Mouse (Mus musculus) stomach, postnatal 0 days (tissue): ENCODE measurements around the gene Stac3. TPM values are rescaled to one million over a fixed set of nuclear protein-coding genes. Genes with fewer than 3 reads are reported as not detected.

ENCODE experiments used
- ATAC-seq: fragments of 200-750 bp; cut with Nextera tagmentation; 2 replicates; pipeline ENCODE4 v1.8.0; 2017; ENCODE audit not compliant: low FRiP score, low TSS enrichment
- DNase-seq: peaks from one replicate; pipeline ENCODE4 v3.0.0-alpha.2; 2016; ENCODE audit warnings: low spot score
- H3K27ac ChIP-seq: fragments of 300-500 bp; sonication (generic); replicated peaks from 2 replicates; pipeline ENCODE4 v1.5.1; 2014; ENCODE audit warnings: mild to moderate bottlenecking, control low read depth
- H3K27me3 ChIP-seq: fragments of 300-500 bp; sonication (generic); 2 replicates; pipeline ENCODE4 v1.6.1; 2014; ENCODE audit warnings: low read length; ENCODE audit not compliant: control insufficient read depth, insufficient read depth
- H3K36me3 ChIP-seq: fragments of 300-500 bp; sonication (generic); 2 replicates; pipeline ENCODE4 v1.6.1; 2014; ENCODE audit warnings: low read length, mixed read lengths; ENCODE audit not compliant: control insufficient read depth, insufficient read depth
- H3K4me1 ChIP-seq: fragments of 300-500 bp; sonication (generic); replicated peaks from 2 replicates; pipeline ENCODE4 v1.6.1; 2014; ENCODE audit warnings: antibody characterized with exemption; ENCODE audit not compliant: control insufficient read depth, insufficient read depth
- H3K4me2 ChIP-seq: fragments of 300-500 bp; sonication (generic); replicated peaks from 2 replicates; pipeline ENCODE4 v1.6.1; 2014; ENCODE audit warnings: low read depth, mild to moderate bottlenecking, control low read depth, moderate library complexity
- H3K4me3 ChIP-seq: fragments of 300-500 bp; sonication (generic); 2 replicates; pipeline ENCODE4 v1.5.1; 2014; ENCODE audit warnings: low read depth, low read length, control low read depth
- H3K9ac ChIP-seq: fragments of 300-500 bp; sonication (generic); 2 replicates; pipeline ENCODE4 v1.6.1; 2014; ENCODE audit warnings: mild to moderate bottlenecking, low read length, control low read depth, mixed read lengths
- H3K9me3 ChIP-seq: fragments of 300-500 bp; sonication (generic); 2 replicates; pipeline ENCODE4 v1.6.1; 2016; ENCODE audit warnings: low read length; ENCODE audit not compliant: control insufficient read depth
- CTCF ChIP-seq: IDR thresholded peaks from 2 replicates; pipeline ENCODE4 v1.5.1; 2016; ENCODE audit warnings: antibody characterized with exemption, low read depth, mild to moderate bottlenecking, moderate library complexity
- EP300 ChIP-seq: optimal IDR thresholded peaks from 2 replicates; pipeline ENCODE3; 2016; ENCODE audit warnings: antibody characterized with exemption
- WGBS: fragments of 180-500 bp; shearing (Covaris S2); extraction: QIAGEN DNeasy Blood & Tissue Kit; methylation state at CpG from one replicate; pipeline ENCODE4 v1.1.7; 2014; 5-methylcytosine and 5-hydroxymethylcytosine counted together
- polyA plus RNA-seq: library from polyadenylated mRNA; unstranded; fragments of >200 nt; fragmentation: Nextera tagmentation; extraction: Ambion mirVana; gene quantifications from 2 replicates; pipeline ENCODE4 v1.2.1, GENCODE M21; 2015

Gene Stac3
- polyA plus RNA-seq, 1 experiment from 2014 or later, result 0.23 TPM

DNA sequence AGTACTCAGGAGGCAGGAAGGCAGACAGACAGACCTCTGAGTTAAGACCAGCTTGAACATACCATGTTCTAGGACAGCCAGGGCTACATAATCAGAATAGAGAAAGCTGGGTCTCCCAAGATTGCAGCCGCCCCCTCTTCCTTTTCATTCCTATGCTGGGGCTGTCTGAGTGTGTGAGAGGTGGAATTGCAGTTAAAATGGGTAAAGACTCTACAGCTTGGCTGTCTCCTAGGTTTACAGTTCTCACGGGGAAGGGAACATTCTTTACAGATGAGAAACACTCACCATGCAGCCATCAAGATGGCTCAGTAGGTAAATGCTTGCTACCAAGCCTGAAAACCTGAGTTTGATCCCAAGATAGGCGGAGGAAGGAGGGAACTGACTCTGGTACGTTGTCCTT lies 1.4 kb upstream of the Stac3 start:
- Histone ChIP-seq H3K9me3 (no peaks in the 10 kb centered on the region), H3K4me2 (no peak overlapping the region), H3K4me1 (no peaks in the 10 kb centered on the region), H3K9ac (no peak overlapping the region), H3K27ac (no peak overlapping the region), H3K36me3 (peaks cover 26% of the 10 kb centered on the region), H3K4me3 (no peak overlapping the region), H3K27me3 (no peaks in the 10 kb centered on the region)
- no peak for TF ChIP-seq EP300
- no peak for TF ChIP-seq CTCF
- 79% methylated on average over 4 of the region's 4 CpGs for WGBS
- no peak for DNase-seq
- no peak for ATAC-seq

DNA sequence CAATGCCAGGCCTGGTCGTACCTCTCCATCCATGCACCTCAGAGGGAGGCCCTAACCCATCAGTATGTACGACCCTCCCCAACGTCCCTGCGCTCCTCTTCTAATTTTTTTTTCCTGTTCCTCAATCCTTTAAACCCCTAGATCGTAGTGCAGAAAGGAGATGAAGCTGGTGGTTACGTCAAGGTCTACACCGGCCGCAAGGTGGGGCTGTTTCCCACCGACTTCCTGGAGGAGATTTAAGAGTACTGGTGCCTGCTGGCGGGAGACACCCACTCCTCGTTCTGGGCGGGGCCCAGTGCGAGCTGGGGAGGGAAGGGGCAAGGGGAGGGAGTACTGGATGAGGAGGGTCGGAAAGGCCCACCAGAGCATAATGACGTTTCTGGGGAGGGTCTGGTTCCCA lies 6.8 kb downstream of the Stac3 start:
- 10% methylated on average over 15 of the region's 15 CpGs for WGBS
- H3K9me3 ChIP-seq, result no peaks in the 10 kb centered on the region
- H3K27ac ChIP-seq, result no peak overlapping the region
- DNase-seq (peak; percentile 89), ATAC-seq (no peak)
- H3K9ac ChIP-seq, result no peak overlapping the region; the same call in 1 of the 2 replicates
- TF ChIP-seq CTCF, result peak; percentile 83
- no peak for TF ChIP-seq EP300
- peaks cover 7% of the 10 kb centered on the region; the same call in 1 of the 2 replicates for H3K4me1 ChIP-seq
- 0 out of 2 replicates have a peak, but pooled peaks cover 3% of the 10 kb centered on the region for H3K36me3 ChIP-seq
- H3K4me3 ChIP-seq, result no peak overlapping the region
- H3K4me2 ChIP-seq, result peak overlapping the region; percentile 36; the same call in 1 of the 2 replicates
- peaks cover 6% of the 10 kb centered on the region; the same call in 1 of the 2 replicates for H3K27me3 ChIP-seq

GRCm38 (mm10) chr10:127509051-127509836 lies 7.8 kb downstream of the Stac3 start:
- DNase-seq, result peak; percentile 88
- H3K4me2 ChIP-seq, result peak overlapping the region; percentile 58
- H3K36me3 ChIP-seq, result no peaks in the 10 kb centered on the region
- no peak overlapping the region for H3K9ac ChIP-seq
- no peaks in the 10 kb centered on the region for H3K9me3 ChIP-seq
- WGBS, result 4% methylated on average over 32 of the region's 35 CpGs
- no peak overlapping the region for H3K27ac ChIP-seq
- H3K27me3 ChIP-seq, result peaks cover 6% of the 10 kb centered on the region; the same call in 1 of the 2 replicates
- H3K4me1 ChIP-seq, result peaks cover 11% of the 10 kb centered on the region
- TF ChIP-seq CTCF (peak; percentile 88), EP300 (no peak)
- ATAC-seq, result peak; percentile 33
- peak overlapping the region; percentile 34 for H3K4me3 ChIP-seq

DNA sequence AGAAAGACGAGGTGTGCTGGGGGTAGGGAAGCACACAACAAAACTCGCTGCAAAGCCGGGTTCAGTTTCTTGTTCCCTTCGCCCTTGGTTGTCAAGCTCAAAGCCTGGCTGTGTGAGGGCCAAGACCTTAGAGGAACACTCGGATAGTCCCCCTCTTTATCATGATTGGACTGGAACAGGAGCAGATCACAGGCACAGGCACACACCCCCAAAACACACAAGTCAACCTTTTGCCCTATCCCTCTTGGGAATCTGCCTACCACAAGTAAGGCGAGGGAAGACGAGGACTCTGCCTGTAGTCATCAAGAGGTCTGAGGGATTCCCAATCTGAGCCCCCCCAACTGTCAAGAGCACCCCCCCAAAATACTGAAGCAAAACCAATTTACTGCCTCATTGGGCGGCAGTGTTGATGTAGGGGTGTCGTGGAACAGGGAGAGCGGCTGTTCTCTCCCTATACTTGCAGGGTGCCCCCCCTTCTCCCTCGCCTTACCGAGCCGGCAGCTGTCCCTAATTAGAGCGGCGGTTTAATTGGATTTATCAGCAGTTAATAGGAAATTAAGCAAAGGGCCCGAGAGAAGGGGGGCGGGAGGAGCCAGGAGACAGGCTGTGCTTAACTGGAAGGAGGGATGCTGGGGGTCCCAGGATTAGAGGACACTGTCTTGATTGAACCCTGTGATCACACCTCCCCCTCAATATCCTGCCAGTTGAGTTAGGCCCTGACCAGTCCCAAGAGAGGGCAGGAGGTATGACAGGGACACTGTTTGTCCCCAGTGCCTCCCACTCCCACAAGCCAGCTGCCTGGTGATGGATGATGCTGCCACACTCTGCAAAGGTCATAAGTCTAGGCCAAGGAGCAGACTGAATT lies 8.6 kb downstream of the Stac3 start:
- Histone ChIP-seq H3K9ac (no peak overlapping the region), H3K4me1 (peaks cover 11% of the 10 kb centered on the region), H3K36me3 (no peaks in the 10 kb centered on the region), H3K9me3 (no peaks in the 10 kb centered on the region), H3K4me2 (0 out of 2 replicates have a peak overlapping the region, but pooled peaks have one; percentile 58), H3K27me3 (peaks cover 6% of the 10 kb centered on the region; the same call in 1 of the 2 replicates), H3K4me3 (no peak overlapping the region), H3K27ac (no peak overlapping the region)
- no peak for ATAC-seq
- no peak for DNase-seq
- TF ChIP-seq CTCF (no peak), EP300 (no peak)
- WGBS, result 37% methylated on average over 16 of the region's 17 CpGs

DNA sequence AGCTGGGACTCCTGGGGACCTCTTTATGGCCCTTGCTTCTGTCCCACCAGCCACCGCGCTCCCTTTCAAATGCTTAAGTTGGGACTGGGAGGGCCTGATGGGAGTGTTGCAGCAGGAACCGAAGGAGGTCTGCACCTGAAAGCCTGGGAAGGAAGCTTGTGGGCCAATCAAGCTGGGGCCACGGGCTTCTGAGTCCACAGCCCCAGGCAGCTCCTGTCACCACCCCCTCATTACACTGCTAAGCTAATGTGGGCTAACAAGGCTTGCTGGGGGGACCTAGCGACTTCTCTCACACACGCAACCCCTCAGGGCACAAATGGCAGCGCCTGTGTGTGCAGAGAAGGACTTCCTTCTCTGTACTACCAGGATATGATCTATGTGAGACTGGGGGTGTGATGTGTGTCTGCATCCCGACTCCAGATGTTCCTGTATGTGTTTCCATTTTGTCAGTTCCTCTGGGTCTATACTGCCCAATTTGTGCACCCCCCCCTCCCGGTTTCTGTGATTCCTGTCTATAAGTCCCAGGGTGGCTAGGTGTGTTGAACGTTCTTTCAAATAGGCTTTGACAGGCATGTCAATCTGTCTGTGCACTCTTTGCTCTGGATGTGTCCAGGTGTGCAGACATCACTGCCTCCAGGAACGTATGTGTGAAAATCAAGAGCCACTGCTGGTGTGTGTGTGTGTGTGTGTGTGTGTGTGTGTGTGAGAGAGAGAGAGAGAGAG lies 9.6 kb downstream of the Stac3 start:
- ATAC-seq (no peak), DNase-seq (no peak)
- no peak overlapping the region for H3K9ac ChIP-seq
- H3K27me3 ChIP-seq, result peaks cover 6% of the 10 kb centered on the region; the same call in 1 of the 2 replicates
- H3K4me3 ChIP-seq, result peak overlapping the region; percentile 55
- H3K27ac ChIP-seq, result no peak overlapping the region
- H3K4me1 ChIP-seq, result peaks cover 11% of the 10 kb centered on the region
- H3K4me2 ChIP-seq, result peak overlapping the region; percentile 94
- 26% methylated on average over 11 of the region's 11 CpGs for WGBS
- TF ChIP-seq EP300, result no peak
- TF ChIP-seq CTCF, result no peak
- no peaks in the 10 kb centered on the region for H3K9me3 ChIP-seq
- H3K36me3 ChIP-seq, result no peaks in the 10 kb centered on the region
